ENCODE assay signal across 9 mouse cellular contexts in genomic region chr4:142772751-142773455, GRCm38 (mm10).
DNase-seq lines count a peak whose midpoint lies in the region; ATAC-seq and TF ChIP-seq lines count a peak whose summit lies in the region.
"Had no signal": no experiment of that assay in that cellular context is flagged by ENCODE, and none has a peak within 500 bp of the region (broad histone marks: within the 10 kb centered on the region; RNA-seq: fewer than 3 reads in every experiment).

No protein-coding gene starts in this region.

- H3K4me1 ChIP-seq in stomach, postnatal 0 days (replicated peaks; ENCODE audit: control insufficient read depth, insufficient read depth): no peaks in the 10 kb centered on the region
- H3K4me1 ChIP-seq in heart, embryonic 11.5 days (ENCODE audit: control insufficient read depth, insufficient read depth, low read length): peaks cover 3% of the 10 kb centered on the region; the same call in 1 of the 2 replicates

- no peaks in the 10 kb centered on the region for H3K36me3 ChIP-seq in stomach, postnatal 0 days (ENCODE audit: control insufficient read depth, insufficient read depth, low read length)
- no peaks in the 10 kb centered on the region for H3K36me3 ChIP-seq in heart, embryonic 11.5 days (ENCODE audit: control insufficient read depth, insufficient read depth, low read length)

- WGBS in stomach, postnatal 0 days: 19% methylated on average over 16 of the region's 16 CpGs
- WGBS in heart, embryonic 11.5 days (ENCODE audit: insufficient replicate concordance): 22% methylated on average over 16 of the region's 16 CpGs

- H3K4me3 ChIP-seq in stomach, postnatal 0 days (ENCODE audit: low read depth, low read length): no peak overlapping the region
- H3K4me3 ChIP-seq in heart, embryonic 11.5 days (ENCODE audit: low read depth, low read length): no peak overlapping the region
- H3K4me3 ChIP-seq: myocyte had no signal

- H3K9me3 ChIP-seq in stomach, postnatal 0 days (ENCODE audit: control insufficient read depth, low read length): no peaks in the 10 kb centered on the region
- no peaks in the 10 kb centered on the region for H3K9me3 ChIP-seq in heart, embryonic 11.5 days (replicated peaks; ENCODE audit: control insufficient read depth, low read length)

- H3K27ac ChIP-seq in stomach, postnatal 0 days (replicated peaks): no peak overlapping the region
- H3K27ac ChIP-seq in heart, embryonic 11.5 days (ENCODE audit: low read depth, low read length): no peak overlapping the region

- no peaks in the 10 kb centered on the region for H3K27me3 ChIP-seq in stomach, postnatal 0 days (ENCODE audit: control insufficient read depth, insufficient read depth, low read length)
- H3K27me3 ChIP-seq in heart, embryonic 11.5 days (ENCODE audit: control insufficient read depth, insufficient read depth, low read length): no peaks in the 10 kb centered on the region

- no peak for TF ChIP-seq EP300 in stomach, postnatal 0 days (optimal IDR thresholded peaks at IDR 0.05)

- ATAC-seq in stomach, postnatal 0 days (ENCODE audit: low FRiP score, low TSS enrichment): no peak
- no peak for ATAC-seq in heart, embryonic 11.5 days (replicated peaks; ENCODE audit: insufficient number of reproducible peaks, low FRiP score, low TSS enrichment)

- no peak for TF ChIP-seq CTCF in stomach, postnatal 0 days (IDR thresholded peaks at IDR 0.05; ENCODE audit: low read depth)

- peak; percentile 16 for DNase-seq in gastrocnemius, postnatal 10 days
- no peak for DNase-seq in gastrocnemius, adult 8-10 months (ENCODE audit: low spot score in 2 of 2)
- DNase-seq in cerebellum, adult 18-20 months: peak; percentile 55 to 61
- DNase-seq in gastrocnemius, postnatal 25 days: peak; percentile 24
- peak; percentile 33 to 46 for DNase-seq in kidney, postnatal 36 days
- DNase-seq in stomach, postnatal 0 days (ENCODE audit: low spot score): no peak
- no peak for DNase-seq in thymus, postnatal 10 days (ENCODE audit: low spot score in 2 of 2)

- no peak overlapping the region for H3K9ac ChIP-seq in stomach, postnatal 0 days (ENCODE audit: low read length)
- H3K9ac ChIP-seq in heart, embryonic 11.5 days (ENCODE audit: low read depth, low read length): no peak overlapping the region

- no peak overlapping the region for H3K4me2 ChIP-seq in stomach, postnatal 0 days (replicated peaks; ENCODE audit: low read depth)
- no peak overlapping the region for H3K4me2 ChIP-seq in heart, embryonic 11.5 days

Comparison
In these comparisons a context has a peak if more than half of its experiments do, and no peak if none do; other contexts are left out.
1. DNase-seq: peak in gastrocnemius, postnatal 10 days (single experiment), cerebellum, adult 18-20 months (2 of 2), gastrocnemius, postnatal 25 days (single experiment) and kidney, postnatal 36 days (2 of 2); none in gastrocnemius, adult 8-10 months (0 of 2), stomach, postnatal 0 days (single experiment) and thymus, postnatal 10 days (0 of 2).